Mouse (Mus musculus) ES-Bruce4 (cell line): Measurements from ENCODE around the gene Hoxa4.

ENCODE experiments used
- CTCF ChIP-seq: IDR thresholded peaks from one replicate; pipeline ENCODE4 v1.8.1; 2011; ENCODE audit warnings: low read depth, low read length
- EP300 ChIP-seq: IDR thresholded peaks from 2 replicates; pipeline ENCODE4 v1.6.1; 2011; ENCODE audit warnings: low read depth, low read length; ENCODE audit not compliant: insufficient read depth
- POLR2A ChIP-seq: IDR thresholded peaks from one replicate; pipeline ENCODE4 v1.8.1; 2011; ENCODE audit warnings: low read length; ENCODE audit not compliant: insufficient read depth

DNA sequence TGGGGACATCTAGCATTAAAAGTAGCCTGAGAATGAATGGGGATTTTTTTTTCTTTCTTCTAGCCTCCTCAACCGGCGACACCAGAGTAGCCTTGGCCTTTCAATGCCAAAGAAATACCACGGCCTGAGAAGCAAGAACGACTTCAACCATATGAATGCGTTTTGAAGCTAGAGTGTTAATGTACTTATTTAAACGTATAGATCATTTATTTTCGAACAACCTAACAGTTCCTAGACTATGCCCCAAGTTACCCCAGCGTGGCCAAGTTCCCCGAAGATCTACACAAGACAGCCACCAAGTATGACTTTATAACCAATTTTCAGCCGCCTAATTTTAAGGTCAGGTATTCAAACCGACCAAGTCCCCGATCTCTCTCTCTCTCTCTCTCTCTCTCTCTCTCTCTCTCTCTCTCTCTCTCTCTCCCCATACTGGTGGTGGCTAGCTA is 29.3 kb upstream of the Hoxa4 start:
- no peak for TF ChIP-seq CTCF
- TF ChIP-seq POLR2A = no peak
- TF ChIP-seq EP300 = no peak
